Mouse (Mus musculus) cerebellum, adult 9-10 months (tissue): ENCODE data around the gene Ifit3b.
A peak's percentile ranks its signal among the peaks of the same experiment; 100 is the strongest.
"Not testable (repeated sequence)": the region's sequence is repeated elsewhere in the genome, so short reads cannot be mapped to it uniquely, and the experiment has no call there.

Experiments used
- DNase-seq: peaks from one replicate; pipeline ENCODE4 v3.0.0; 2022

Ifit3b gene

GRCm38 (mm10) chr19:34607237-34608051 is at the start of gene Ifit3b:
TSS of gene Ifit3b (plus strand) at chr19:34607970.
- not testable (repeated sequence) for DNase-seq

GRCm38 (mm10) chr19:34562556-34562955 is 45.2 kb upstream of the Ifit3b start:
- DNase-seq, result no peak

GRCm38 (mm10) chr19:34566178-34566784 is 41.5 kb upstream of the Ifit3b start:
- no peak for DNase-seq

- DNase-seq, result no peak
Measured at GRCm38 (mm10) chr19:34568988-34569895, 38.5 kb upstream of the Ifit3b start.

GRCm38 (mm10) chr19:34569896-34570476 is 37.8 kb upstream of the Ifit3b start:
- DNase-seq, result no peak

GRCm38 (mm10) chr19:34571080-34571479 is 36.7 kb upstream of the Ifit3b start:
- no peak for DNase-seq

GRCm38 (mm10) chr19:34573650-34574049 is 34.1 kb upstream of the Ifit3b start:
- no peak for DNase-seq

GRCm38 (mm10) chr19:34577121-34577520 is 30.6 kb upstream of the Ifit3b start:
- no peak for DNase-seq

- DNase-seq, result not testable (repeated sequence)
Measured at GRCm38 (mm10) chr19:34582696-34583095, 25.1 kb upstream of the Ifit3b start.

GRCm38 (mm10) chr19:34583126-34583766 is 24.5 kb upstream of the Ifit3b start, which contains the start of gene Ifit3:
TSS of gene Ifit3 (plus strand) at chr19:34583531.
- DNase-seq, result not testable (repeated sequence)

- not testable (repeated sequence) for DNase-seq
Measured at GRCm38 (mm10) chr19:34585740-34586458, 21.9 kb upstream of the Ifit3b start.

GRCm38 (mm10) chr19:34587898-34588692 is 19.7 kb upstream of the Ifit3b start:
- not testable (repeated sequence) for DNase-seq

GRCm38 (mm10) chr19:34588959-34589358 is 18.8 kb upstream of the Ifit3b start:
- DNase-seq, result no peak

GRCm38 (mm10) chr19:34593456-34593855 is 14.3 kb upstream of the Ifit3b start:
- DNase-seq, result no peak

GRCm38 (mm10) chr19:34594523-34594922 is 13.2 kb upstream of the Ifit3b start:
- DNase-seq, result not testable (repeated sequence)

- DNase-seq, result no peak
Measured at GRCm38 (mm10) chr19:34596811-34597210, 11.0 kb upstream of the Ifit3b start.

GRCm38 (mm10) chr19:34598341-34598740 is 9.4 kb upstream of the Ifit3b start:
- DNase-seq, result peak; percentile 57

GRCm38 (mm10) chr19:34599250-34599649 is 8.5 kb upstream of the Ifit3b start:
- not testable (repeated sequence) for DNase-seq

GRCm38 (mm10) chr19:34601888-34602287 is 5.9 kb upstream of the Ifit3b start, which contains the start of gene Ifit1bl1:
TSS of gene Ifit1bl1 (minus strand) at chr19:34601956.
- DNase-seq, result not testable (repeated sequence)

- no peak for DNase-seq
Measured at GRCm38 (mm10) chr19:34605472-34605871, 2.3 kb upstream of the Ifit3b start.
